Mouse (Mus musculus) liver, embryonic 12.5 days (tissue): Measurements from ENCODE around the gene Ccdc33. TPM values are rescaled to one million over a fixed set of nuclear protein-coding genes. Genes with fewer than 3 reads are reported as not detected.

Source experiments
- ATAC-seq: fragments of 200-750 bp; cut with Nextera tagmentation; 2 replicates; pipeline ENCODE4 v1.8.0; 2017; ENCODE audit warnings: moderate number of reproducible peaks, mild to moderate bottlenecking, moderate library complexity
- H3K27ac ChIP-seq: fragments of 300-500 bp; sonication (generic); 2 replicates; pipeline ENCODE4 v1.5.1; 2016; ENCODE audit warnings: mild to moderate bottlenecking
- H3K27me3 ChIP-seq: fragments of 300-500 bp; sonication (generic); replicated peaks from 2 replicates; pipeline ENCODE4 v1.6.1; 2016; ENCODE audit warnings: mild to moderate bottlenecking, moderate library complexity
- H3K36me3 ChIP-seq: fragments of 300-500 bp; sonication (generic); 2 replicates; pipeline ENCODE4 v1.6.1; 2016; ENCODE audit warnings: mild to moderate bottlenecking, moderate library complexity
- H3K4me1 ChIP-seq: fragments of 300-500 bp; sonication (generic); 2 replicates; pipeline ENCODE4 v1.6.1; 2016
- H3K4me2 ChIP-seq: fragments of 300-500 bp; sonication (generic); 2 replicates; pipeline ENCODE4 v1.6.1; 2016; ENCODE audit warnings: mild to moderate bottlenecking, moderate library complexity
- H3K4me3 ChIP-seq: fragments of 300-500 bp; sonication (generic); 2 replicates; pipeline ENCODE4 v1.5.1; 2016; ENCODE audit warnings: mild to moderate bottlenecking, moderate library complexity
- H3K9ac ChIP-seq: fragments of 300-500 bp; sonication (generic); 2 replicates; pipeline ENCODE4 v1.6.1; 2016; ENCODE audit warnings: mild to moderate bottlenecking, moderate library complexity
- H3K9me3 ChIP-seq: fragments of 300-500 bp; sonication (generic); replicated peaks from 2 replicates; pipeline ENCODE4 v1.6.1; 2016; ENCODE audit warnings: mild to moderate bottlenecking, moderate library complexity
- WGBS: fragments of 180-500 bp; shearing (Covaris S2); methylation state at CpG from one replicate; pipeline ENCODE4 v1.1.7; 2016; ENCODE audit not compliant: insufficient replicate concordance; 5-methylcytosine and 5-hydroxymethylcytosine counted together
- polyA plus RNA-seq: library from polyadenylated mRNA; unstranded; fragments of >200 nt; fragmentation: Nextera tagmentation; extraction: Ambion mirVana; gene quantifications from 2 replicates; pipeline ENCODE4 v1.2.1, GENCODE M21; 2016

Gene Ccdc33
- polyA plus RNA-seq, 1 experiment from 2014 or later: not detected

DNA sequence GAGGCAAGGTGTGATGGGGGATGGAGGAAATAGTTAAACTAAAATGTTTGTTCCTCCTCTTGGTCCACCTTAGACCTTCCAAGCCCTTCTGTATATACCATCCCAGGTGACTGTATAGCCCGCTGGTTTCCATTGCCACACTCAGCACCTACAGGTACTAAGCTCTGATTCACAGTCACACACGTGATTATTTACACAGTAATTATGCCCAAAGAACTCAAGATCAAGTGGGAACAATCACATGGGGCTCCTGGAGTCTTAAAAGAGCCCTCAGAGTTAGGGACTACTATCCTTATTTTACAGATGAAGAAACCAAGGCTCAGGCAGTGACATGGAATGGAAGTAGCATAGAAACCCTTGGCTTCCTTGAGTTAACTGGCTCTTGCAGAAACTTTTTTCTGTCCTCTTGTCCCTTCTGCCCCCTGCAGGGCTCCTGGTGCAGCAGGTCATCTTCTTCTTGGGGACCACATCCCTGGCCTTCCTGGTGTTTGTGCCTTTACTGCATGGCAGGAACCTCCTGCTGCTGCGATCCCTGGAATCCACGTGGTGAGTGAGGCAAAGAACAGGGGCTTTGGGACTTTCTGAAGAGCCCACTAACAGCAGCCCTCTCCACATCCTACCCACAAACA, 32.2 kb upstream of the Ccdc33 start:
- Histone ChIP-seq H3K27me3 (peaks cover 8% of the 10 kb centered on the region), H3K27ac (no peak overlapping the region), H3K9me3 (no peaks in the 10 kb centered on the region), H3K4me1 (no peaks in the 10 kb centered on the region), H3K4me3 (no peak overlapping the region), H3K4me2 (no peak overlapping the region), H3K9ac (no peak overlapping the region), H3K36me3 (no peaks in the 10 kb centered on the region)
- ATAC-seq: no peak
- WGBS: 49% methylated on average over 4 of the region's 4 CpGs

DNA sequence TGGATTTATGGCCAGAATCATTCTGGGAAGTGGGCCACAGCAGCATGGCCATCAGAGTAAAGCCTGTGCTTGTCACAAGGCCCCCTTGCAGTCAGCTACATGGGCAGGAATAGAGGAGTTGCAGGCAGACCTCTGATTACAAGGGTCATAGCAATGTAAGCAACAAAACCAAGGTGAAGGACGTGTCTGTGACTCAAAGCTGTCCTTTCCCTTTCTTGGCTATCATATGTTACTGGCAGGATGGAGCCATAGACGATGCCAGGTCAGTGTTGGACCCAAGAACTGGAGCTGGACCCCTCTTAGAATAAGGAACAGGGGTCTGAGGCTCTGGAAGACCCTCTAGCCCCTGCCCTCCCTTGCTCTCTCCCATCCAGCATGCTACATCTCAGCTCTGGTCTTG, 30.2 kb upstream of the Ccdc33 start:
- Histone ChIP-seq H3K4me3 (no peak overlapping the region), H3K4me1 (no peaks in the 10 kb centered on the region), H3K4me2 (no peak overlapping the region), H3K9me3 (no peaks in the 10 kb centered on the region), H3K9ac (no peak overlapping the region), H3K27ac (no peak overlapping the region), H3K27me3 (peaks cover 8% of the 10 kb centered on the region), H3K36me3 (no peaks in the 10 kb centered on the region)
- no peak for ATAC-seq
- WGBS: 31% methylated on average over 2 of the region's 2 CpGs

DNA sequence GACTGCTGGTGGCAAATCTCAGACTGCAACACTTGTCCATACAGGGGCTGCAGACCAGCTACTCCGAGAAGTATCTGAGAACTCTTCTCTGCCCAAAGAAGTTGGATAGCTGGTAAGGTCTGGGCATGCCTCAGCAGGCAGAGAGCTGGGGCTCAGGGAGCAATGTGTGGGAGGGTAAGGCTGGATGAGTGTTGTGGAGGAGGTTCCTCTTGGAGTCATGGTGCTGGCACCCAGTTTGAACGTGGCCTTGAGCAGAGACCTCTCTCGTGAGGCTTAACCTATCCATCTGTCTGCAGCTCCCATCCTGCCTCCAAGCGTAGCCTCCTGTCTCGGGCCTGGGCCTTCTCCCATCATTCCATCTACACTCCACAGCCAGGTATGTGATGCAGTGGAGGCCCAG, 26.8 kb upstream of the Ccdc33 start:
- no peak overlapping the region for H3K9ac ChIP-seq
- no peak overlapping the region for H3K27ac ChIP-seq
- H3K4me1 ChIP-seq: no peaks in the 10 kb centered on the region
- no peaks in the 10 kb centered on the region for H3K9me3 ChIP-seq
- H3K4me2 ChIP-seq: no peak overlapping the region
- H3K4me3 ChIP-seq: no peak overlapping the region
- H3K27me3 ChIP-seq: peaks cover 24% of the 10 kb centered on the region; the same call in 1 of the 2 replicates
- H3K36me3 ChIP-seq: no peaks in the 10 kb centered on the region
- no peak for ATAC-seq
- 35% methylated on average over 5 of the region's 5 CpGs for WGBS

DNA sequence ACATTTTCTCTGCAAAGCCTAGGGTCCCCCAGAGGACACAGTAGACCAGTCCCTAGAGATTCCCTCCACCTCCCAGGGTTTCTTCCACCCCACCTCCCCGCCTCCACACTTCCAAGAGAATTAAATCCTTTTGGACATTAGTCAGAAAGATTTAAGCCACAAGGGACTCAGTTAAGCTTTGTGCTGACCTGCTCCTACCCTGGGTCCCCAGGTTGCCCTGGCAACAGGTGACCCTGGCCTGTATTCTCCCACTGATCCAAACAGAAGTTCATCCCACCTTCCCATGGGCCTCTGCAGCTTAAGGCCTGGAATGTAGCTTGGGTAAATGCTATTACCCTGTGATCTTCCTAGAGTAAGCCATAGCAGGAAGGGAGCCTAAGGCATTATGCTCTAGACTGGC, 26.0 kb upstream of the Ccdc33 start:
- Histone ChIP-seq H3K27ac (no peak overlapping the region), H3K36me3 (no peaks in the 10 kb centered on the region), H3K4me1 (no peaks in the 10 kb centered on the region), H3K27me3 (peaks cover 32% of the 10 kb centered on the region), H3K9me3 (no peaks in the 10 kb centered on the region), H3K4me2 (no peak overlapping the region), H3K4me3 (no peak overlapping the region), H3K9ac (no peak overlapping the region)
- 50% methylated on average over 1 of the region's 1 CpGs for WGBS
- no peak for ATAC-seq

DNA sequence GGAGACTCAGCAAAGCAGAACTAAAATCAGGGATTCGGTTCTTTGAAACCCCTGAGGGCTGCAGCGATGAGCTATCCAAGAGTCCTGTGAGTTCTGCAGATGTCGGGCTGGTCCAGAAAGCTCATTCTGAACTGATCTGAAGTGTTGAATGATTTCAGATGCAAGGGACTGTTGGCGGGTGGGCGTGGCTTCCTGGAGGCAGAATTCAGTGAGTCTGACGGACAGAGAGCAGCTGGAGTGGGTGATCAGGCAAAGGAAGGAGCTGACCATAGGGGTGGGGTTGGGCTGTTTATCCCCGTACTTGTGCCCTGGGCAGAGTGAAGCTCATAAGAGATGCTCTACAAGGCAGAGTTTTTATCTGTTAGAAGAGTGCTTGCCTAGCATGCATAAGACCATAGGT, 24.8 kb upstream of the Ccdc33 start:
- Histone ChIP-seq H3K4me1 (no peaks in the 10 kb centered on the region), H3K9ac (no peak overlapping the region), H3K9me3 (no peaks in the 10 kb centered on the region), H3K27me3 (peaks cover 36% of the 10 kb centered on the region), H3K4me2 (no peak overlapping the region), H3K27ac (no peak overlapping the region), H3K4me3 (no peak overlapping the region), H3K36me3 (no peaks in the 10 kb centered on the region)
- WGBS: 39% methylated on average over 7 of the region's 7 CpGs
- no peak for ATAC-seq

DNA sequence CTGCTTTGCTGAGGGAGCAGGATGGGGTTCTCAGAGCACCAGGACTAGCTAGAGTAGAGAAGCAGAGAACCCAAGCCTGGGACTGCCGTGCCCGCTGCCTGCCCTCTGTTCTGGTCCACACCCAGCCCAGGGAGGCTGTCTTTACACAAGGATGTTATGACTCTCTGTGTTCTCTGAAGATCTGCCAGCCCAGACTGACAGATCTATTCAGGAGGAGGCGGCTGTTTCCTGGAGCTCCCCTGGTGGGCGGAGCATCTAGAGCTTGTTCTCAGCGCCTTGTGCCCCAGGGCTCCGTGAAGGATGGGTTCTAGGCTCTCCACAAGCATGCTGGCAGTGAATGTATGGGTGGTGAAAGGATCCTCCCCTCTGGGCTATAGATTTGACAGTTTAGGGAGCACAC, 21.3 kb upstream of the Ccdc33 start:
- ATAC-seq: no peak
- H3K4me1 ChIP-seq: no peaks in the 10 kb centered on the region
- no peak overlapping the region for H3K4me3 ChIP-seq
- no peak overlapping the region for H3K27ac ChIP-seq
- peaks cover 68% of the 10 kb centered on the region for H3K27me3 ChIP-seq
- H3K4me2 ChIP-seq: no peak overlapping the region
- no peak overlapping the region for H3K9ac ChIP-seq
- H3K9me3 ChIP-seq: no peaks in the 10 kb centered on the region
- no peaks in the 10 kb centered on the region for H3K36me3 ChIP-seq
- WGBS: 26% methylated on average over 6 of the region's 6 CpGs

DNA sequence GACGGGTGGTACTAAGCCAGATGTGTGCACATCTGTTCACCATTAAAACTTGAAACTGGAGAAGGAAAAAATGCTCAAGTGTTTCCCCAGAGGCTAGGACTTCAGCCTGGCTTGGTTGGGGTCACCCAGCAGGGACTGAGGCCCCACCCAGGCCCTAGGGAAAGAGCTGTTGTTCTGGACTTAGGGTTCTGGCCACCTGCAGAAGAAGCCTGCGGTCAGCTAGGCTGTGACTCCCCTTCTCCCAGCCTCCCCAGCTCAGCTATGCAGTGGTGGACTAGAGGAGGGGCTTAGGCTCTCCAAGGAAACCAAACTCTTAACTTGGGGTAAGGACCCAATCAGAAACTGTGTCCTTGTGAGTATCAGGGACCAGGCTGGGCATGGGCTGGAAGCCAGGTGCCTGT, 17.3 kb upstream of the Ccdc33 start:
- Histone ChIP-seq H3K4me3 (no peak overlapping the region), H3K4me2 (no peak overlapping the region), H3K4me1 (no peaks in the 10 kb centered on the region), H3K27me3 (peaks cover 98% of the 10 kb centered on the region), H3K27ac (no peak overlapping the region), H3K9me3 (no peaks in the 10 kb centered on the region), H3K9ac (no peak overlapping the region), H3K36me3 (no peaks in the 10 kb centered on the region)
- no peak for ATAC-seq
- 14% methylated on average over 2 of the region's 2 CpGs for WGBS

DNA sequence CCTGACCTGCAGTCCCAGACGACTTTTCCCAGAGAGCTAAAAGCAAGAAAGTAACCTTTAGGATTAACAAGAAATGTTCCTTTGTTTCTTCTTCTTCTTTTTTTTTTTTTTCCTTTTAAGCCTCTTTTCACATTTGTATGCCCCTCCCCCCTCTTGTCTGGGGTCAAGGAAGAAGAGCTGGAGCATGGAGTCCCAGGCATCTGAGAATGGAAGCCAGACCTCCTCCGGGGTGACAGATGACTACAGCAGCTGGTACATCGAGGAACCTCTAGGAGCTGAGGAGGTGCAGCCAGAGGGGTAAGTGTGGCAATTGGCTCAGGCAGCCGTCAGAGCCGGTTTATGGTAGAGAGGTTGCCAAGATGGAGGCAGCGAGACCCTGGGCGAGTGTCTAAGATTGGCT, 16.3 kb upstream of the Ccdc33 start:
- peaks cover 98% of the 10 kb centered on the region for H3K27me3 ChIP-seq
- H3K9me3 ChIP-seq: no peaks in the 10 kb centered on the region
- no peaks in the 10 kb centered on the region for H3K4me1 ChIP-seq
- no peak for ATAC-seq
- no peak overlapping the region for H3K27ac ChIP-seq
- H3K4me2 ChIP-seq: no peak overlapping the region
- no peak overlapping the region for H3K9ac ChIP-seq
- no peaks in the 10 kb centered on the region for H3K36me3 ChIP-seq
- H3K4me3 ChIP-seq: no peak overlapping the region
- WGBS: 22% methylated on average over 7 of the region's 7 CpGs

DNA sequence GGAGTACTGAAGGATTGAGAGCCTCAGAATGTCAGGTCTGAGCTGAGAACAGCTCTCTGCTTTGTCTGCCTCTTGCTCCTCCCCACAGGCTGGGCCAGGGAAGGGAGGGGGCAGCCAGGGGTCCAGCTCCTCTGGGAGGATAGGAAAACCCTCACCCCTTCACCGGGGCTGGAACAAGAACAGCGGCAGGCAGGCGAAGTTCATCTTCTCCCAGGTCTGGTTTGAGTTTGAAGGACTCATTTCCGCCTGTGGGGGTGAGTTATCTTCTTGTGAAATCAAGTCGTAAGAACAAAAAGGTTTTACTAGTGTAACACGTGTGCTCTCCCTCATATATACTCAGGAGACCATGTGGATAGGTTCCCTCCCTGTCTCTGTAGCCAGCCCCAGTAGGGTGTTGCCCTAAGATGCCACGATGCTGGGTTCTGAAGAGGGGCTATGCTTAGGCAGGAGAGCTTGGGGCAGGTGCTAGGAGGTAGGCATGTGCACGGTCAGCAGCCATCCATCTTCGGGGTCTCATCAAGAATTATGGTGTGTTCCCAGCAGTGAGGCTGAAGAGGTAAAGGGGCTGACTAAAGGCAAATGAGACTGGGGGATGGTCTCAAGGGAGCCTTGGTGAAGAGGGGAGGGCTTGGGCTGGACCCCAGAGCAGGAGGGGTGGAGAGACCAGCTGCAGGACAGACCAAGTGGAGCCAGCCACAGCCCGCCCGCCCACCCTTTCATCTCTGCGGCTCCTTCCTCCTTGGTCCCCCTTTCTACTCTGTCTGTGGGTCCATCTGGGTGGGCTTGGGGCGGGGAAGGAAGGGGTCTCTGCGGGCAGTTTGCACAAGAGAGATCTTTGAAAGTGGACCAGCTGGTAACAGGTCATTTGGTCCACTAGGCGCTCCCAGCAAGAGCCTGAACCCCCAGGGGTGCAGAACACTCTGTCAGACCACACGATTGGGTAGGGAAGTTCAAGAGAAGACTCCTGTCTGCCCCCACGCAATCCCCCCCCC, 15.6 kb upstream of the Ccdc33 start:
- H3K4me3 ChIP-seq: no peak overlapping the region
- no peaks in the 10 kb centered on the region for H3K9me3 ChIP-seq
- H3K4me2 ChIP-seq: no peak overlapping the region
- H3K36me3 ChIP-seq: no peaks in the 10 kb centered on the region
- 10% methylated on average over 16 of the region's 17 CpGs for WGBS
- H3K9ac ChIP-seq: no peak overlapping the region
- no peaks in the 10 kb centered on the region for H3K4me1 ChIP-seq
- peaks cover 98% of the 10 kb centered on the region for H3K27me3 ChIP-seq
- no peak for ATAC-seq
- H3K27ac ChIP-seq: no peak overlapping the region

DNA sequence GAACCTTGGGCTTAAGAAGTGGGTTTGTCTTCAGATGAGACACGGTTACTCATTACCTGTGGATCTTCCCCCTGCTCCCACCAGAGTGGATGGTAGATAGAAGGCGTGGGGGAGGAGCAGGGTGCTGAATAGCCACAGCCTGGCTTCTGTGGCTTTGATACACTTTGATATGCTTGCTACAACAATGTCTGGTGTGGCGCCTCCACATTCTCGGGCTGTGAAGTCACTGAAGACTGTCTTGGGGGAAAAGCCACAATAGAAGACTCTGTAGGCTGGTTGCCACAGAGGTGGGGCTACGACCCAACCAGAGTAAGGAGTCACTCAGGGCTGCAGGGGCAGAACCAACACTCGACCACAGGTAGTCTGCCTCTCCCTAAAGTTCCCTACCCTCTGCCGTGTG, 13.1 kb upstream of the Ccdc33 start:
- no peak overlapping the region for H3K4me3 ChIP-seq
- no peak overlapping the region for H3K4me2 ChIP-seq
- no peak for ATAC-seq
- no peaks in the 10 kb centered on the region for H3K36me3 ChIP-seq
- H3K4me1 ChIP-seq: no peaks in the 10 kb centered on the region
- H3K27ac ChIP-seq: no peak overlapping the region
- no peak overlapping the region for H3K9ac ChIP-seq
- H3K27me3 ChIP-seq: peaks cover 97% of the 10 kb centered on the region
- 42% methylated on average over 7 of the region's 7 CpGs for WGBS
- no peaks in the 10 kb centered on the region for H3K9me3 ChIP-seq

DNA sequence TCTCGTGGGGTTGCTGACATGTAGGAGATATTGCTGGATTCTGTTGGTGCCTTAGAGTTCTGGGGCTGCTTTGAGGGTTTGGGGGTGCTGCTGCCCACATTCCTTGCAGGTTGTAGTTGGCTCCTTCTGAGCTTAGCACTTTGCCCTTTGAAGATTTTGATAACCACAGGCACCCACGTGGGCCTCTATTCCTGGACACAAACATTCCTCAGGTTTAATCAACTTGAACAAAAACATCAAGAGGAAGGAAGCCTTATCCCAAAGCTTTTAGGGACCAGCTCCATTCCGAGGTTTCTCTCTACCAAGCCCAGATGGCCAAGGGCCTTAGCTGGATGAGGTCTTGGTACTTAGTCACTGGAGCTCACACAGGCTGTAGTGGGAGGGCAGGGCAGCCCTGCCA, 12.3 kb upstream of the Ccdc33 start:
- 25% methylated on average over 3 of the region's 3 CpGs for WGBS
- H3K4me3 ChIP-seq: no peak overlapping the region
- no peak overlapping the region for H3K4me2 ChIP-seq
- peaks cover 89% of the 10 kb centered on the region for H3K27me3 ChIP-seq
- H3K9ac ChIP-seq: no peak overlapping the region
- H3K27ac ChIP-seq: no peak overlapping the region
- H3K4me1 ChIP-seq: no peaks in the 10 kb centered on the region
- H3K36me3 ChIP-seq: no peaks in the 10 kb centered on the region
- ATAC-seq: no peak
- H3K9me3 ChIP-seq: no peaks in the 10 kb centered on the region

DNA sequence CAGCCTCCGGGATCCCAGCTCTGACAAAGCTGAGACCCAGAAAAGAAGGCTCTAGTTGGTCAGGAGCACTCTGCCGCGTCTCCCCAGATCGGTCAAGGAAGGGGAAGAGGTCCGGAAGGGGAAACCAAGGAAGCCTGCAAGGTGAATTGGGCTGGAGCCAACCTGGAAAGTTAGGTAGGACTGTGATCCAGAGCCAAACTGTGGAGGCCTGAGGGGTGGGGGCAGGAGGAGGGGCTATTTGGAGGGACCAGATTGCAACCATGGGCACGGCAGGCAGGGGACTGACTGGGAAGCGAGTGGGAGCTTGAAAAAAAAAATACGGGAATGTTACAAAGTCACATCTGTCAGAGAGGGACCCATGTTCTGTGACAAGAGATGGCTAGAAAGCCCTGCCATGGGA, 10.9 kb upstream of the Ccdc33 start:
- H3K27ac ChIP-seq: no peak overlapping the region
- peaks cover 75% of the 10 kb centered on the region for H3K27me3 ChIP-seq
- H3K9ac ChIP-seq: no peak overlapping the region
- no peaks in the 10 kb centered on the region for H3K9me3 ChIP-seq
- WGBS: 14% methylated on average over 8 of the region's 8 CpGs
- H3K4me2 ChIP-seq: no peak overlapping the region
- no peaks in the 10 kb centered on the region for H3K4me1 ChIP-seq
- H3K36me3 ChIP-seq: no peaks in the 10 kb centered on the region
- ATAC-seq: no peak
- H3K4me3 ChIP-seq: no peak overlapping the region
